Mouse (Mus musculus) heart, embryonic 16.5 days (tissue): Measurements from ENCODE around the gene Dnah8. TPM values are rescaled to one million over a fixed set of nuclear protein-coding genes. Genes with fewer than 3 reads are reported as not detected.
A peak's percentile ranks its signal among the peaks of the same experiment; 100 is the strongest.

Experiments
- ATAC-seq: fragments of 200-750 bp; cut with Nextera tagmentation; replicated peaks from 2 replicates; pipeline ENCODE4 v1.8.0; 2017; ENCODE audit warnings: moderate number of reproducible peaks; ENCODE audit not compliant: insufficient read depth, low FRiP score; ENCODE audit errors: extremely low read depth
- H3K27ac ChIP-seq: fragments of 300-500 bp; sonication (generic); 2 replicates; pipeline ENCODE4 v1.5.1; 2014; ENCODE audit warnings: mild to moderate bottlenecking, low read length, control low read depth, moderate library complexity
- H3K27me3 ChIP-seq: fragments of 300-500 bp; sonication (generic); 2 replicates; pipeline ENCODE4 v1.6.1; 2014; ENCODE audit warnings: low read length, mixed read lengths; ENCODE audit not compliant: control insufficient read depth, insufficient read depth
- H3K36me3 ChIP-seq: fragments of 300-500 bp; sonication (generic); 2 replicates; pipeline ENCODE4 v1.6.1; 2014; ENCODE audit not compliant: control insufficient read depth, insufficient read depth
- H3K4me1 ChIP-seq: fragments of 300-500 bp; sonication (generic); 2 replicates; pipeline ENCODE4 v1.6.1; 2014; ENCODE audit warnings: low read length, mixed read lengths; ENCODE audit not compliant: control insufficient read depth, insufficient read depth
- H3K4me2 ChIP-seq: fragments of 300-500 bp; sonication (generic); 2 replicates; pipeline ENCODE4 v1.6.1; 2014; ENCODE audit warnings: low read depth, mild to moderate bottlenecking, control low read depth, low read length
- H3K4me3 ChIP-seq: fragments of 300-500 bp; sonication (generic); 2 replicates; pipeline ENCODE4 v1.5.1; 2014; ENCODE audit warnings: mild to moderate bottlenecking, control low read depth, low read length
- H3K9ac ChIP-seq: fragments of 300-500 bp; sonication (generic); 2 replicates; pipeline ENCODE4 v1.6.1; 2014; ENCODE audit warnings: low read length, control low read depth
- H3K9me3 ChIP-seq: fragments of 300-500 bp; sonication (generic); replicated peaks from 2 replicates; pipeline ENCODE4 v1.6.1; 2016; ENCODE audit warnings: low read length; ENCODE audit not compliant: control insufficient read depth
- WGBS: fragments of 180-500 bp; shearing (Covaris S2); extraction: QIAGEN DNeasy Blood & Tissue Kit; methylation state at CpG from one replicate; pipeline ENCODE4 v1.1.7; 2014; 5-methylcytosine and 5-hydroxymethylcytosine counted together
- polyA plus RNA-seq: library from polyadenylated mRNA; unstranded; fragments of >200 nt; fragmentation: Nextera tagmentation; extraction: Ambion mirVana; gene quantifications from 2 replicates; pipeline ENCODE4 v1.2.1, GENCODE M21; 2015

The Dnah8 gene
- polyA plus RNA-seq, 1 experiment from 2014 or later = 2.9 TPM

- Histone ChIP-seq H3K27me3 (no peaks in the 10 kb centered on the region), H3K36me3 (peaks cover 17% of the 10 kb centered on the region), H3K27ac (no peak overlapping the region), H3K4me1 (peaks cover 13% of the 10 kb centered on the region), H3K4me2 (no peak overlapping the region), H3K9me3 (peaks cover 5% of the 10 kb centered on the region; the same call in 1 of the 2 replicates), H3K4me3 (no peak overlapping the region), H3K9ac (no peak overlapping the region)
- WGBS = 83% methylated on average over 11 of the region's 11 CpGs
- ATAC-seq = no peak
Measured at GRCm38 (mm10) chr17:30606206-30606605, 17.9 kb upstream of the Dnah8 start.

GRCm38 (mm10) chr17:30606634-30607081, 17.5 kb upstream of the Dnah8 start:
- Histone ChIP-seq H3K9ac (no peak overlapping the region), H3K4me1 (peaks cover 18% of the 10 kb centered on the region), H3K36me3 (peaks cover 17% of the 10 kb centered on the region), H3K27ac (no peak overlapping the region), H3K4me3 (no peak overlapping the region), H3K27me3 (no peaks in the 10 kb centered on the region), H3K9me3 (peaks cover 5% of the 10 kb centered on the region; the same call in 1 of the 2 replicates), H3K4me2 (no peak overlapping the region)
- 86% methylated on average over 8 of the region's 8 CpGs for WGBS
- ATAC-seq = no peak

GRCm38 (mm10) chr17:30607330-30607729, 16.8 kb upstream of the Dnah8 start:
- H3K36me3 ChIP-seq = peaks cover 14% of the 10 kb centered on the region
- peaks cover 19% of the 10 kb centered on the region for H3K4me1 ChIP-seq
- H3K4me3 ChIP-seq = no peak overlapping the region
- no peaks in the 10 kb centered on the region for H3K27me3 ChIP-seq
- H3K4me2 ChIP-seq = no peak overlapping the region
- no peak for ATAC-seq
- no peak overlapping the region for H3K9ac ChIP-seq
- 91% methylated on average over 7 of the region's 7 CpGs for WGBS
- H3K9me3 ChIP-seq = peaks cover 5% of the 10 kb centered on the region; the same call in 1 of the 2 replicates
- no peak overlapping the region for H3K27ac ChIP-seq

GRCm38 (mm10) chr17:30607909-30608495, 16.2 kb upstream of the Dnah8 start:
- whole genome bisulfite sequencing = 67% methylated on average over 8 of the region's 8 CpGs

GRCm38 (mm10) chr17:30609305-30609979, 14.7 kb upstream of the Dnah8 start:
- peaks cover 5% of the 10 kb centered on the region; the same call in 1 of the 2 replicates for H3K9me3 ChIP-seq
- 0 out of 2 replicates have a peak overlapping the region, but pooled peaks have one; percentile 9 for H3K27ac ChIP-seq
- H3K4me2 ChIP-seq = no peak overlapping the region
- ATAC-seq = no peak
- 0 out of 2 replicates have a peak, but pooled peaks cover 2% of the 10 kb centered on the region for H3K36me3 ChIP-seq
- H3K9ac ChIP-seq = no peak overlapping the region
- peaks cover 19% of the 10 kb centered on the region for H3K4me1 ChIP-seq
- H3K27me3 ChIP-seq = no peaks in the 10 kb centered on the region
- 67% methylated on average over 16 of the region's 16 CpGs for WGBS
- H3K4me3 ChIP-seq = no peak overlapping the region

More at GRCm38 (mm10) chr17:30607909-30608495, 16.2 kb upstream of the Dnah8 start:
- Histone ChIP-seq H3K4me2 (no peak overlapping the region), H3K27ac (no peak overlapping the region), H3K4me1 (peaks cover 19% of the 10 kb centered on the region), H3K4me3 (no peak overlapping the region), H3K9ac (no peak overlapping the region), H3K27me3 (no peaks in the 10 kb centered on the region), H3K36me3 (peaks cover 7% of the 10 kb centered on the region), H3K9me3 (peaks cover 5% of the 10 kb centered on the region; the same call in 1 of the 2 replicates)
- no peak for ATAC-seq

GRCm38 (mm10) chr17:30609980-30610307, 14.2 kb upstream of the Dnah8 start:
- Histone ChIP-seq H3K27ac (no peak overlapping the region), H3K4me1 (peaks cover 19% of the 10 kb centered on the region), H3K27me3 (no peaks in the 10 kb centered on the region), H3K9me3 (peaks cover 5% of the 10 kb centered on the region; the same call in 1 of the 2 replicates), H3K36me3 (0 out of 2 replicates have a peak, but pooled peaks cover 2% of the 10 kb centered on the region), H3K4me2 (no peak overlapping the region), H3K4me3 (no peak overlapping the region), H3K9ac (no peak overlapping the region)
- WGBS = 95% methylated on average over 5 of the region's 5 CpGs
- ATAC-seq = no peak

GRCm38 (mm10) chr17:30610739-30611138, 13.4 kb upstream of the Dnah8 start:
- Histone ChIP-seq H3K27me3 (no peaks in the 10 kb centered on the region), H3K36me3 (0 out of 2 replicates have a peak, but pooled peaks cover 2% of the 10 kb centered on the region), H3K4me3 (no peak overlapping the region), H3K27ac (no peak overlapping the region), H3K9me3 (peaks cover 5% of the 10 kb centered on the region; the same call in 1 of the 2 replicates), H3K4me2 (no peak overlapping the region), H3K9ac (no peak overlapping the region), H3K4me1 (peaks cover 19% of the 10 kb centered on the region)
- 68% methylated on average over 1 of the region's 1 CpGs for WGBS
- ATAC-seq = no peak

- peaks cover 19% of the 10 kb centered on the region for H3K4me1 ChIP-seq
- H3K4me2 ChIP-seq = peak overlapping the region; percentile 70
- H3K36me3 ChIP-seq = 0 out of 2 replicates have a peak, but pooled peaks cover 2% of the 10 kb centered on the region
- no peaks in the 10 kb centered on the region for H3K27me3 ChIP-seq
- 20% methylated on average over 18 of the region's 18 CpGs for WGBS
- H3K9me3 ChIP-seq = peaks cover 5% of the 10 kb centered on the region; the same call in 1 of the 2 replicates
- H3K9ac ChIP-seq = peak overlapping the region; percentile 94
- H3K27ac ChIP-seq = peak overlapping the region; percentile 93
- ATAC-seq = no peak
- peak overlapping the region; percentile 84 for H3K4me3 ChIP-seq
Measured at GRCm38 (mm10) chr17:30611221-30612074, 12.7 kb upstream of the Dnah8 start.
